Mouse (Mus musculus) thymus, adult 2 months (tissue): ENCODE results near the gene Mcrs1. TPM values are rescaled to one million over a fixed set of nuclear protein-coding genes. Genes with fewer than 3 reads are reported as not detected.

Experiments used
- DNase-seq: peaks from one replicate; pipeline ENCODE4 v3.0.0; 2021
- H3K27ac ChIP-seq: fragments of 200-500 bp; 2 replicates; pipeline ENCODE4 v1.5.1; 2012; ENCODE audit warnings: low read length, control low read depth; ENCODE audit not compliant: control insufficient read depth, insufficient read depth
- H3K27me3 ChIP-seq: fragments of 200-500 bp; 2 replicates; pipeline ENCODE4 v1.6.1; 2012; ENCODE audit warnings: mild to moderate bottlenecking, low read length, moderate library complexity, mixed read lengths; ENCODE audit not compliant: control insufficient read depth, insufficient read depth
- H3K36me3 ChIP-seq: fragments of 200-500 bp; 2 replicates; pipeline ENCODE4 v1.6.1; 2012; ENCODE audit warnings: mild to moderate bottlenecking, low read length, moderate library complexity; ENCODE audit not compliant: control insufficient read depth, insufficient read depth
- H3K4me1 ChIP-seq: fragments of 200-500 bp; replicated peaks from 2 replicates; pipeline ENCODE4 v1.6.1; 2012; ENCODE audit warnings: low read length; ENCODE audit not compliant: control insufficient read depth, insufficient read depth
- H3K4me3 ChIP-seq: fragments of 200-500 bp; 2 replicates; pipeline ENCODE4 v1.5.1; 2012; ENCODE audit warnings: mild to moderate bottlenecking, low read length, control low read depth, moderate library complexity; ENCODE audit not compliant: control insufficient read depth, insufficient read depth
- CTCF ChIP-seq: fragments of 200-500 bp; IDR thresholded peaks from 2 replicates; pipeline ENCODE4 v1.5.1; 2012; ENCODE audit warnings: mild to moderate bottlenecking, control low read depth, low read length, moderate library complexity, borderline replicate concordance; ENCODE audit not compliant: control insufficient read depth, poor library complexity, insufficient read depth; ENCODE audit errors: extremely low read depth
- POLR2A ChIP-seq: fragments of 200-500 bp; IDR thresholded peaks from 2 replicates; pipeline ENCODE4 v1.6.1; 2012; ENCODE audit warnings: mild to moderate bottlenecking, low read length, control low read depth, moderate library complexity; ENCODE audit not compliant: control insufficient read depth, poor library complexity, insufficient read depth; ENCODE audit errors: extremely low read depth
- WGBS: fragments of 180-500 bp; shearing (Covaris S2); methylation state at CpG from one replicate; pipeline ENCODE4 v1.1.7; 2018; 5-methylcytosine and 5-hydroxymethylcytosine counted together
- polyA plus RNA-seq: library from polyadenylated mRNA; depleted of rRNA; stranded (reverse); fragments of >200 nt; gene quantifications from 2 replicates; pipeline ENCODE4 v1.2.3, GENCODE M21; 2012; rRNA removed

Gene Mcrs1
- polyA plus RNA-seq: 131 and 133 TPM in 2 replicates

GRCm38 (mm10) chr15:99251626-99252380, at the start of gene Mcrs1:
Mcrs1 (minus strand) TSS chr15:99251961.
- DNase-seq: peak; percentile 95
- Histone ChIP-seq H3K4me3 (peak within 1 kb of the TSS; percentile 64), H3K4me1 (peaks cover 14% of the 10 kb centered on the region), H3K27me3 (no peaks in the 10 kb centered on the region), H3K27ac (peak within 1 kb of the TSS; percentile 83), H3K36me3 (peaks cover 13% of the 10 kb centered on the region)
- WGBS: under 1% methylated on average over 52 of the region's 52 CpGs
- 0 out of 2 replicates have a peak, but pooled peaks have one; percentile 49 for TF ChIP-seq CTCF
- peak; percentile 75; the same call in 1 of the 2 replicates for TF ChIP-seq POLR2A

GRCm38 (mm10) chr15:99296213-99296612, 44.5 kb upstream of the Mcrs1 start:
- 55% methylated on average over 5 of the region's 5 CpGs for WGBS
- Histone ChIP-seq H3K4me3 (no peak overlapping the region), H3K36me3 (no peaks in the 10 kb centered on the region), H3K27me3 (no peaks in the 10 kb centered on the region), H3K27ac (no peak overlapping the region), H3K4me1 (peaks cover 3% of the 10 kb centered on the region; the same call in 1 of the 2 replicates)
- DNase-seq: no peak
- no peak for TF ChIP-seq CTCF
- no peak for TF ChIP-seq POLR2A

- 14% methylated on average over 14 of the region's 17 CpGs for WGBS
- DNase-seq: peak; percentile 36
- H3K27ac ChIP-seq: no peak within 1 kb of the TSS
Measured at GRCm38 (mm10) chr15:99295484-99295981, 43.8 kb upstream of the Mcrs1 start, which contains the start of gene Fam186b. Fam186b (minus strand) TSS chr15:99295888.

GRCm38 (mm10) chr15:99294813-99295374, 43.1 kb upstream of the Mcrs1 start, which contains the start of gene Prpf40b:
Prpf40b (plus strand) TSS chr15:99295087.
- no peaks in the 10 kb centered on the region for H3K36me3 ChIP-seq
- peak; percentile 48; the same call in 1 of the 2 replicates for TF ChIP-seq POLR2A
- peak; percentile 75; the same call in 1 of the 2 replicates for TF ChIP-seq CTCF
- no peak within 1 kb of the TSS for H3K27ac ChIP-seq
- DNase-seq: peak; percentile 86
- H3K27me3 ChIP-seq: no peaks in the 10 kb centered on the region
- H3K4me3 ChIP-seq: peak within 1 kb of the TSS; percentile 52
- 1% methylated on average over 62 of the region's 64 CpGs for WGBS
- H3K4me1 ChIP-seq: peaks cover 3% of the 10 kb centered on the region; the same call in 1 of the 2 replicates

More at GRCm38 (mm10) chr15:99295484-99295981, 43.8 kb upstream of the Mcrs1 start, which contains the start of gene Fam186b:
- H3K27me3 ChIP-seq: no peaks in the 10 kb centered on the region
- TF ChIP-seq CTCF (no peak), POLR2A (no peak)
- peaks cover 3% of the 10 kb centered on the region; the same call in 1 of the 2 replicates for H3K4me1 ChIP-seq
- H3K4me3 ChIP-seq: peak within 1 kb of the TSS; percentile 52
- H3K36me3 ChIP-seq: no peaks in the 10 kb centered on the region

- H3K27me3 ChIP-seq: no peaks in the 10 kb centered on the region
- no peaks in the 10 kb centered on the region for H3K36me3 ChIP-seq
- no peak overlapping the region for H3K27ac ChIP-seq
- no peak for DNase-seq
- H3K4me3 ChIP-seq: peak overlapping the region; percentile 52
- H3K4me1 ChIP-seq: peaks cover 3% of the 10 kb centered on the region; the same call in 1 of the 2 replicates
- TF ChIP-seq CTCF (no peak), POLR2A (no peak)
- under 1% methylated on average over 16 of the region's 16 CpGs for WGBS
Measured at GRCm38 (mm10) chr15:99294287-99294686, 42.5 kb upstream of the Mcrs1 start.

GRCm38 (mm10) chr15:99290586-99290985, 38.8 kb upstream of the Mcrs1 start:
- Histone ChIP-seq H3K4me3 (no peak overlapping the region), H3K36me3 (no peaks in the 10 kb centered on the region), H3K27ac (no peak overlapping the region), H3K27me3 (no peaks in the 10 kb centered on the region), H3K4me1 (peaks cover 3% of the 10 kb centered on the region; the same call in 1 of the 2 replicates)
- DNase-seq: no peak
- TF ChIP-seq CTCF (no peak), POLR2A (no peak)
- 95% methylated on average over 11 of the region's 11 CpGs for WGBS
